Mouse (Mus musculus) bone marrow macrophage, adult 2 months (primary cell): Measurements from ENCODE around the gene Ndn. TPM values are rescaled to one million over a fixed set of nuclear protein-coding genes. Genes with fewer than 3 reads are reported as not detected.

Source experiments
- H3K27ac ChIP-seq: 2 replicates; pipeline ENCODE4 v1.5.1; 2012; ENCODE audit warnings: low read depth, low read length; ENCODE audit not compliant: insufficient read depth
- H3K4me1 ChIP-seq: 2 replicates; pipeline ENCODE4 v1.6.1; 2012; ENCODE audit warnings: low read length; ENCODE audit not compliant: control insufficient read depth, insufficient read depth
- H3K4me3 ChIP-seq: 2 replicates; pipeline ENCODE4 v1.5.1; 2012; ENCODE audit warnings: mild to moderate bottlenecking, low read length, moderate library complexity; ENCODE audit not compliant: insufficient read depth
- CTCF ChIP-seq: IDR thresholded peaks from 2 replicates; pipeline ENCODE4 v1.5.1; 2012; ENCODE audit warnings: low read depth, mild to moderate bottlenecking, low read length, moderate library complexity
- POLR2A ChIP-seq: IDR thresholded peaks from 2 replicates; pipeline ENCODE4 v1.6.1; 2012; ENCODE audit warnings: mild to moderate bottlenecking, low read depth, low read length, borderline replicate concordance
- polyA plus RNA-seq: library from polyadenylated mRNA; stranded (reverse); fragments of >200 nt; gene quantifications from 2 replicates; pipeline ENCODE4 v1.2.4, GENCODE M21; 2012; ENCODE audit not compliant: missing spikeins, insufficient read depth, insufficient read length

Ndn gene
- polyA plus RNA-seq, 1 experiment, result not detected

DNA sequence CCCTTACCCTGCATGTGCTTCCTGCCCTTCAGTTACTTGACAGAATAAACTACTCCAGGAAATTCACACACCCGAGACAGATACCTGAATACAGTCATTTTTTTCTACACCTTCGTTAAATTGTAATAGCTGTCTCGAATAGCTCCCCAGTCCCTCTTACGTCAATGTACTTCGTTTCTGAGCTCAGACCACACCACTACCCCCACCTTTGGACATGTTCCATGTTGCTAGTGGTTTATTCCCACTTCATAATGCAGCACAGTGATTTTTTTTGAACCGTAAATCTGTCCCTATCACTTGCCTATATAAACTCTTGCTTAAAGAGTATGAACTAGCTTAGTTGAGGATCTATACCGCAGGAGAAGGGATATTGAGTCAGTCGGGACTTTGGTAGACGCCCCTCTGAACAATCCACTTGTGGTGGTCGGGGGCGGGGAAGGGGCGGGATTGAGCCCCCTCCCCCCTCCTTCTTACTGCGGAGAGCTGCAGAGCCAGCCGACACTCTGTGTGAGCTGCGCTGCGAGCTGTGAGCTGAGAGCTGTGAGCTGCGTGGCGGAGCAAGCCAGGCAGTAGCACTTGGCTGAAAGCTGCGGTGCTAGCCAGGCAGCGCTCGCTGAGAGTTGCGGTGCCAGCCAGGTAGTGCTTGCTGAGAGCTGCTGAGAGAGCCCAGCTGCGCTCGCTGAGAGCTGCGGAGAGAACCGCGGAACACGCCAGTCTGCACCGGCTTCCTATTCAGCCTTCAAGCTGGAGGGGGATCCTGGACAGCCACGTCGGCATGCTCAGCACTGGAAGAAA lies 30.3 kb downstream of the Ndn start, which contains the start of gene Magel2:
Magel2 (plus strand) TSS at position 501 of the 795 bp plus-strand sequence.
- no peak within 1 kb of the TSS for H3K4me3 ChIP-seq
- H3K4me1 ChIP-seq, result no peaks in the 10 kb centered on the region
- no peak for TF ChIP-seq POLR2A
- TF ChIP-seq CTCF, result no peak
- no peak within 1 kb of the TSS for H3K27ac ChIP-seq

DNA sequence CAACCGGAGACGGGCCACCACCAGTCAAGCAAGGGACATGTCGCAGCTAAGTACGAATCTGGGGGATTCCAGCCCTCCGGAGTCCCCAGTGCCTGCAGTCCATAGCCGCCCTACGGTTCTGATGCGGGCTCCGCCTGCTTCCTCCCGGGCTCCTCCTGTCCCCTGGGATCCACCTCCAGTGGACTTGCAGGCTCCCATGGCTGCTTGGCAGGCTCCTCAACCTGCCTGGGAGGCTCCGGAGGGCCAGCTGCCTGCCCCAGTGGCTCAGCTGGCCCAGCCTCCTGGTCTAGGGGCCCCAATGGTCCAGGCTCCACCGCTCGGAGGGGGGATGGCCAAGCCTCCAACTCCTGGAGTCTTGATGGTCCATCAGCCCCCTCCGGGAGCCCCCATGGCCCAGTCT lies 30.9 kb downstream of the Ndn start:
- H3K4me1 ChIP-seq, result no peaks in the 10 kb centered on the region
- no peak overlapping the region for H3K27ac ChIP-seq
- TF ChIP-seq POLR2A (no peak), CTCF (no peak)

DNA sequence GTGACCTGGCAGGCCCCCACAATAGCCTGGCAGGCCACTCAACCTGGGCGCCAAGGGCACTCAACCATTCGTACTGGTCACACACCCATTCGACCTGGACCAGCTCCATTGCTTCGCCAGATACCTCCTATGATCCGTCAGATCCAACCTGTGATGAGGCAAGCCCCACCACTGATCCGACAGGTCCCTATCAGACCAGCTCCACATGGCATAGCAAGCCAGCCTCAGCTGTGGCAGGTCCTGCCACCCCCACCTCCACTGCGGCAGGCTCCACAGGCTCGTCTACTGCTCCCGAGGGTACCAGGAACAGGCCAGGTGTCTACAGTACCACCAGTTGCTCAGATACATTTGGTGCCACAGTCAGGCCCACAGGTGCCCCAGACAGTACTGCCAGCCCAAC lies 32.2 kb downstream of the Ndn start:
- H3K27ac ChIP-seq, result no peak overlapping the region
- no peak for TF ChIP-seq POLR2A
- TF ChIP-seq CTCF, result no peak
- no peaks in the 10 kb centered on the region for H3K4me1 ChIP-seq
- no peak overlapping the region for H3K4me3 ChIP-seq

More for the DNA sequence above, 30.9 kb downstream of the Ndn start:
- no peak overlapping the region for H3K4me3 ChIP-seq

DNA sequence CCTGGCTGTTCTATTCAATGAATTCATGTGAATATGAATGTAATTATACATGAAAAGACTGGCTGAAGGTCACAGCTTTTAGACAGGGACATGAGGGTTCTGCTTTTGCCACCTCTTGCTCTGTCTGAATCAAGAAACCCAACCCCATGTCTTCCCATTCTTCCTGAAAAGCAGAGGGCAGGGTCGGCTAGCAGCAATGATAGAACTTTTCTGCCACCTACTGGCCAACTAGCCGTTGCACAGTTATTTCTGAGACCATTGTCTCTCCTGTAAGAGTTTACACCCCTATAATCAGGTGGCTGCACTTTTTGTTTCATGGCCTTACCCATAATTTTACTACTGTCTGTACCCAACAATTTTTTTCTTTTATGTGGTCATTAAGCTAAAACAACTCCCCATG lies 36.0 kb downstream of the Ndn start:
- H3K4me3 ChIP-seq, result no peak overlapping the region
- H3K27ac ChIP-seq, result no peak overlapping the region
- TF ChIP-seq CTCF (peak; percentile 47), POLR2A (no peak)
- no peaks in the 10 kb centered on the region for H3K4me1 ChIP-seq

DNA sequence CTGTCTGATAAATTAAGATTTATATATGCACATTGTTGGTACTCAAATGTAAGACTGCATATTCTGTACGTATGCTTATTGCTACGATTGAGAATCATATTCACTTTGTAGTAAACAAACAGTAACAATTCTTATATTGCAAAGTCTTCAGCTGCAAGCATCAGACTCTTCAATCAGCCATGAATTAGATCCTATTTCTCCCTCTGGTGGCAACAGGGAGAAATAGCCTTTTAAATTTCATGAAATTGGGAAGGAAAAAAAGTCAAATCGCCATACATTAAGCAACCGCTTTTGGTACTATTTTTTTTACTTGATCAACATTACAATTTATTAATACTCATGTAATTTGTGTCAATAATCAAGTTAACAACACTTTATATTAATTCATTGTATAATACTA lies 41.9 kb downstream of the Ndn start:
- H3K27ac ChIP-seq, result no peak overlapping the region
- TF ChIP-seq CTCF (no peak), POLR2A (no peak)
- H3K4me3 ChIP-seq, result no peak overlapping the region
- H3K4me1 ChIP-seq, result no peaks in the 10 kb centered on the region

DNA sequence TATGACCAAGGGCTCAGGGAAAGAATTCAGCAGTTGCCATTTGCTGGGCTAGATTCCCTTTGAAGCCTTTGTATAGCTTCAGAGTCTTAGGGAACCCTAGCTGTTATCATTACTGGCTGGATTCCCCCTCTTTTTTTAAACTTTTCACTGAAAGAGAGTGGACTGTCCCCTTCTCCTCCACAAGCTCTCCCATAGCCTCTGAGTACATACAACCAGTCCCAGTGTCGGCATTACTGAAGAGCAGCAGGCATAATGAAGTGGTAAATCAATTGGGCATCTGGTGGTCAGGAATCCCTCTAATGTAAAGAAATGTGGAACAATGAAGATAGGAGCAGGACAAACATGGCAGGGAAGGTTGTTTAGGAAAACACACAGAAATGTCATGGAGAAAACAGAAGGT lies 45.8 kb downstream of the Ndn start:
- Histone ChIP-seq H3K4me3 (no peak overlapping the region), H3K4me1 (no peaks in the 10 kb centered on the region), H3K27ac (no peak overlapping the region)
- TF ChIP-seq POLR2A (no peak), CTCF (no peak)

Other genes with a start within 250 kb of the Ndn start
- not detected in 2 replicates for gene Magel2, start 30.4 kb downstream of the Ndn start, polyA plus RNA-seq
- not detected in 2 replicates for gene Mkrn3, start 73.6 kb downstream of the Ndn start, polyA plus RNA-seq
- 0.32 TPM in 1 of 2 replicates, not detected in the other for gene Peg12, start 117.9 kb downstream of the Ndn start, polyA plus RNA-seq